Mouse (Mus musculus) thymus, adult 2 months (tissue): ENCODE measurements around the gene Pcdh8.

ENCODE experiments used
- CTCF ChIP-seq: fragments of 200-500 bp; IDR thresholded peaks from 2 replicates; pipeline ENCODE4 v1.5.1; 2012; ENCODE audit warnings: mild to moderate bottlenecking, control low read depth, low read length, moderate library complexity, borderline replicate concordance; ENCODE audit not compliant: control insufficient read depth, poor library complexity, insufficient read depth; ENCODE audit errors: extremely low read depth
- POLR2A ChIP-seq: fragments of 200-500 bp; IDR thresholded peaks from 2 replicates; pipeline ENCODE4 v1.6.1; 2012; ENCODE audit warnings: mild to moderate bottlenecking, low read length, control low read depth, moderate library complexity; ENCODE audit not compliant: control insufficient read depth, poor library complexity, insufficient read depth; ENCODE audit errors: extremely low read depth

GRCm38 (mm10) chr14:79771094-79771535, at the start of gene Pcdh8:
- TF ChIP-seq CTCF (no peak), POLR2A (no peak)
